Mouse (Mus musculus): Measurements from ENCODE around the gene Tbc1d2. TPM values are rescaled to one million over a fixed set of nuclear protein-coding genes. Genes with fewer than 3 reads are reported as not detected.

The Tbc1d2 gene
- polyA plus RNA-seq, 1 experiment from 2014 or later = 2.9 TPM

DNA sequence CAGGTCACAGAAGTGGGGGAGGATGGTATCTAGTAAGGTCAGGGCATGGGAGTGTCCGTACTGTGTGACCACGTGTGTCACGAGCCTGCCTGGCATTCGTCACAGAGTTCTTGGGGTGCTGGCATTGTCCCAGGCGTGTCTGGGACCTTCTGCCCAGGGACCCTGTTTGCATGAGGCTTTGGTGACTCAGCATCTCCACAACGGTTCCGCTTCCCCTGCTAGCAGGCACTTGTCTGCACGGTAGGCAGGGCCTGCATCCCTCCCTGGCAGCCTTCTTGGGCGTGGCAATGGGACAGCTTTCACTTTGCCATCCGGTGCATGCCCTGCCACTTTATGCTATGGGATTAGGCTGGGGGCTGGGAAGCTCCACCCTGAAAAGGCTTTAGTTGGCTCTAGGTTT lies 86.2 kb downstream of the Tbc1d2 start:
- no peak overlapping the region for H3K4me3 ChIP-seq (replicated peaks)
- no peak overlapping the region for H3K9ac ChIP-seq
- no peak overlapping the region for H3K27ac ChIP-seq (replicated peaks)
- H3K4me2 ChIP-seq (replicated peaks) = no peak overlapping the region
- H3K4me1 ChIP-seq = no peaks in the 10 kb centered on the region; the same call in 1 of the 2 replicates
- H3K36me3 ChIP-seq = no peaks in the 10 kb centered on the region
- no peak for ATAC-seq (ENCODE audit: insufficient number of reproducible peaks, low FRiP score, low TSS enrichment, low read depth)
- no peaks in the 10 kb centered on the region for H3K9me3 ChIP-seq (replicated peaks)
- WGBS = 56% methylated on average over 10 of the region's 10 CpGs
- H3K27me3 ChIP-seq = no peaks in the 10 kb centered on the region

- Histone ChIP-seq H3K9me3 (replicated peaks) (no peaks in the 10 kb centered on the region), H3K27me3 (no peaks in the 10 kb centered on the region), H3K4me2 (replicated peaks) (no peak overlapping the region), H3K4me3 (replicated peaks) (no peak overlapping the region), H3K4me1 (no peaks in the 10 kb centered on the region; the same call in 1 of the 2 replicates), H3K36me3 (no peaks in the 10 kb centered on the region), H3K27ac (replicated peaks) (no peak overlapping the region), H3K9ac (no peak overlapping the region)
- no peak for ATAC-seq (ENCODE audit: insufficient number of reproducible peaks, low FRiP score, low TSS enrichment, low read depth)
- WGBS = 95% methylated on average over 14 of the region's 14 CpGs
These were observed 87.2 kb downstream of the Tbc1d2 start for GRCm38 (mm10) chr4:46562841-46563240.

- no peaks in the 10 kb centered on the region; the same call in 1 of the 2 replicates for H3K4me1 ChIP-seq
- no peak overlapping the region for H3K4me2 ChIP-seq (replicated peaks)
- H3K27ac ChIP-seq (replicated peaks) = no peak overlapping the region
- no peaks in the 10 kb centered on the region for H3K27me3 ChIP-seq
- 73% methylated on average over 5 of the region's 5 CpGs for WGBS
- H3K9me3 ChIP-seq (replicated peaks) = no peaks in the 10 kb centered on the region
- no peak for ATAC-seq (ENCODE audit: insufficient number of reproducible peaks, low FRiP score, low TSS enrichment, low read depth)
- H3K36me3 ChIP-seq = no peaks in the 10 kb centered on the region
- H3K4me3 ChIP-seq (replicated peaks) = no peak overlapping the region
- no peak overlapping the region for H3K9ac ChIP-seq
These were observed 88.0 kb downstream of the Tbc1d2 start for GRCm38 (mm10) chr4:46562037-46562436.

- Histone ChIP-seq H3K9ac (no peak overlapping the region), H3K4me2 (replicated peaks) (no peak overlapping the region), H3K36me3 (no peaks in the 10 kb centered on the region), H3K9me3 (replicated peaks) (no peaks in the 10 kb centered on the region), H3K27ac (replicated peaks) (no peak overlapping the region), H3K27me3 (no peaks in the 10 kb centered on the region), H3K4me1 (no peaks in the 10 kb centered on the region), H3K4me3 (replicated peaks) (no peak overlapping the region)
- WGBS = 80% methylated on average over 14 of the region's 14 CpGs
- no peak for ATAC-seq (ENCODE audit: insufficient number of reproducible peaks, low FRiP score, low TSS enrichment, low read depth)
These were observed 89.8 kb downstream of the Tbc1d2 start for GRCm38 (mm10) chr4:46560069-46560705.

GRCm38 (mm10) chr4:46558672-46559667 lies 91.0 kb downstream of the Tbc1d2 start:
- Histone ChIP-seq H3K9ac (no peak overlapping the region), H3K36me3 (no peaks in the 10 kb centered on the region), H3K4me1 (peaks cover 6% of the 10 kb centered on the region; the same call in 1 of the 2 replicates), H3K4me2 (replicated peaks) (no peak overlapping the region), H3K4me3 (replicated peaks) (no peak overlapping the region), H3K9me3 (replicated peaks) (no peaks in the 10 kb centered on the region), H3K27me3 (no peaks in the 10 kb centered on the region), H3K27ac (replicated peaks) (no peak overlapping the region)
- no peak for ATAC-seq (ENCODE audit: insufficient number of reproducible peaks, low FRiP score, low TSS enrichment, low read depth)
- WGBS = 75% methylated on average over 22 of the region's 22 CpGs

DNA sequence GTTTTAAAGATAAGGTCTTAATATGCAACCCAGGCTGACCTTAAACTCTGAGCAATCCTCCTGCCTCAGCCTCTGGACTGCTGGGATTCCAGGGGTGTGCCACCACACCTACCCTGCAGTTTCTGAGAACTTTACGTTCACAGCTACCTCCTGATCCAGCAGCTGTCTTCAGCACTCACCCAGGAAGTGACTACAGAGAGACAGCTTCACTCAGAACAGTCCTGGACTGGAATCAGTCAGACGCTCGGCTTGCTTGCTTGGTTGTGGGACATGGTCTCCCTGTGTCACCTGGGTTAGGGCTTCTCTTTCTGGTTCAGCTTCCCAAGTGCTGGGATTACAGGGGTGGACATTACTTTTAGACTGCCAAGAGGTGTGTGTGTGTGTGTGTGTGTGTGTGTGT lies 93.1 kb downstream of the Tbc1d2 start:
- H3K4me1 ChIP-seq = peaks cover 11% of the 10 kb centered on the region; the same call in 1 of the 2 replicates
- H3K27me3 ChIP-seq = no peaks in the 10 kb centered on the region
- no peak for ATAC-seq (ENCODE audit: insufficient number of reproducible peaks, low FRiP score, low TSS enrichment, low read depth)
- no peak overlapping the region for H3K4me3 ChIP-seq (replicated peaks)
- no peaks in the 10 kb centered on the region for H3K9me3 ChIP-seq (replicated peaks)
- H3K27ac ChIP-seq (replicated peaks) = no peak overlapping the region
- no peak overlapping the region for H3K9ac ChIP-seq
- H3K36me3 ChIP-seq = no peaks in the 10 kb centered on the region
- 76% methylated on average over 3 of the region's 3 CpGs for WGBS
- no peak overlapping the region for H3K4me2 ChIP-seq (replicated peaks)

DNA sequence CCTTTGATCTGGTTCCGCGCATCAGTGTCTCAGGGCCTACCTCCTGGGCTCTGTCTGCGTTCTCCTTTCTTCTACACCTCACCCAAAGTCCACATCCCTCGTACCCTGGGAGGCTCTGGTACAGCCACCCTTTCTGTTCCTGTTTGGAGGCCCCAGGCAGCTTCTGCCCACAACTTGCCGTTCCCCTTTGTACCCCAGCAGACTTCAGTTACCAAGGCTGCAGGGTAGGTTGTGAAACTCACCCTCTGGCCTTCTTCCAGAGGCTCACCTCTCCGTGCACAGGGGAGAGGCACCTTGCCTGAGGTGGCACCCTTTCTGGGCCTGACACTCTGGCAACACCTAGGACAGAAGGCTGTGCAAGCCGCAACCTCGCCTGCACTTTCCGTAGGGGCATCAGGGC lies 94.2 kb downstream of the Tbc1d2 start:
- H3K9me3 ChIP-seq (replicated peaks) = no peaks in the 10 kb centered on the region
- no peaks in the 10 kb centered on the region for H3K36me3 ChIP-seq
- H3K9ac ChIP-seq = no peak overlapping the region
- ATAC-seq (ENCODE audit: insufficient number of reproducible peaks, low FRiP score, low TSS enrichment, low read depth) = no peak
- WGBS = 78% methylated on average over 9 of the region's 9 CpGs
- H3K27ac ChIP-seq (replicated peaks) = no peak overlapping the region
- no peaks in the 10 kb centered on the region for H3K27me3 ChIP-seq
- no peak overlapping the region for H3K4me2 ChIP-seq (replicated peaks)
- no peak overlapping the region for H3K4me3 ChIP-seq (replicated peaks)
- H3K4me1 ChIP-seq = peaks cover 11% of the 10 kb centered on the region; the same call in 1 of the 2 replicates

Other genes starting within 250 kb of the Tbc1d2 start
- 0.68 and 1.0 TPM in 2 replicates for gene Hemgn, start 236.7 kb downstream of the Tbc1d2 start, polyA plus RNA-seq (2015; fragmentation: Nextera tagmentation; extraction: Ambion mirVana)
- 259 and 284 TPM in 2 replicates for gene Anp32b, start 199.3 kb downstream of the Tbc1d2 start, polyA plus RNA-seq (2015; fragmentation: Nextera tagmentation; extraction: Ambion mirVana)
- gene Nans, start 161.0 kb downstream of the Tbc1d2 start, polyA plus RNA-seq (2015; fragmentation: Nextera tagmentation; extraction: Ambion mirVana) = 79.8 and 85.1 TPM in 2 replicates
- 2.3 and 2.6 TPM in 2 replicates for gene Trim14, start 114.1 kb downstream of the Tbc1d2 start, polyA plus RNA-seq (2015; fragmentation: Nextera tagmentation; extraction: Ambion mirVana)
- 4.9 and 6.8 TPM in 2 replicates for gene Coro2a, start 48.0 kb downstream of the Tbc1d2 start, polyA plus RNA-seq (2015; fragmentation: Nextera tagmentation; extraction: Ambion mirVana)